Mouse (Mus musculus) thymus, adult 18-20 months (tissue): ENCODE measurements around the gene Gfap.

Source experiments
- DNase-seq, 2 experiments: peaks; one replicate each; pipeline ENCODE4 v3.0.0; 2022; ENCODE audit warnings: mixed read lengths in 2 of 2

Gene Gfap

DNA sequence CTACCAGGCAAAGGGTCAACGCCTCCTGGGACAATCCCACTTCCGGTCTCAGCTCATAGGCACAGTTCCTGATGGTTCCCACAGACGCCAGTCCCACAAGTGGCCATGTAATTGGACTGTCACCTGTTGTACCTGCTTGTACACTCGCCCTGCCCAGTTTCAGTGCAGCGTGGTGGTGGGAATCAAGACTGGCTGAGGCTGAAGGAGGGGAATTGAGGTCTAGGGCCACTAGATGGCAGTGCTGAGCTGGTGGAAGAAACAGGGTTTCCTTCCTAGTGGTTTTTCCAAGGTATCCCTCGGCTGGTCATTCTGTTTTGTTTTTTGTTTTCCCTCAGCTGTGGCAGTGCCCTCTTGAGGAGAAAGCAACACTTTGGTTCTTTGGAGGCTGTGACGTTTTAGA lies at the start of gene Gfap:
Gfap (minus strand) TSS at position 150 of the 400 bp plus-strand sequence.
- peak in 1 of 2 experiments; percentile 18 for DNase-seq

DNA sequence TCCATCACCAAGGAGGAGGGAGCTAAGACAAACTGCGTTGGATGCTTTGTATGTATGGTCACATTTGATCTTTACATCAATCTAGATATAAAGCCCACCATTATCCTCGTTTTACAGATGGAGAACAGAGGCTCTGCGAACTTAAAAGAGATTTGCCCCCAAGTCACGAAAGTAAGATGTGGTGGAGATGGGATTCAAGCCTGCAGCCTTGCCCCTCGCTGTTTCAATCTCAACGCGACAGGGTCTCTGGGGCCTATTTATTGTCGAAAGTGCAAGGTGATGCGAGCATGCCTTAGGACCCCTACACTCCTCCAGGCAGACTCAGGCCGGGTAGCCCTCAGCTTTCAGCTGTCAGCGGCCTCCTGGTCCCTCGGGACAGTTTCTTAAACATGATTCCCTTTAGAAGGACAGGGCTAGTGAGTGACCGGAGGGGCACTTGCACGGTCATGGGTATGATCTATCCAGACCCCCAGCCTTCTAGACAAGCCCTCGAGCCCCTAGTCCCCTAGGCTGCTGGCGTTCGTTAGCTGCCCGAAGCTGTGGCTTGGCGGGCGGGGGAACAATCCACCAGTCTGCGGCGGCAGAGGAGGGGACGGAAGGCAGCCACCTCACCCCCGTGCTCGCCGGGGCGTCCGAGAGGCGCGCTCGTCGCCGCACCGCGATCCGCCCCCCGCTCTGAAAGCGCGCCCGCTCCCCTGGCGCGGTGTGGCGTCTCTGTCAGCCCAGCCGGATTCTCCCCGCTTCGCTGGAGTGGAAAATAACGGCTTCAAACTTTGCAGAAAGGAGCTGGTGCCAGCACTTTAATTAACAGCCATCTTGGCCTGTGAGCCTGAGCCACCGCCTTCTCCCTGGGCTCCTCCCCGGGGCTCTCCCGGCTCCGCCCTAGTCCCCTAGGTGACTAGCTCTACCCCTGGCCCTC lies 47.6 kb upstream of the Gfap start:
- DNase-seq: no peak

DNA sequence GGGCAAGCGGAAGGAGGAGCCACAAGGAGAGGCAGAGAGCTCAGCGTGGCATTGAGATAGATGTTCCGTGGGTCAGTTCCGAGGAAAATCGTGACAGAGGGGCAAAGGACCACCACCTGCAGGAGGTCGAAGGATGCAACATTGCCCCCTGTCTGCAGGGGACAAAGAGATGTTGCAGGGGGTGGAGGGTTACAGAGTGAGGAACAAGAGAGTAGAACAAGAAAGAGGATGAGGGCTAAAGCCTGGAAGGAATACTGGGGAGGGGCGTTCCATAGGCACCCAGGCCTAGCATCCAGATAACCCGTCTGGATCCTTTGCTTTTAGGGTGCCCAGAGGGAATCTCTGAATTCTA lies 46.3 kb upstream of the Gfap start:
- peak in 1 of 2 experiments; percentile 22 for DNase-seq

DNA sequence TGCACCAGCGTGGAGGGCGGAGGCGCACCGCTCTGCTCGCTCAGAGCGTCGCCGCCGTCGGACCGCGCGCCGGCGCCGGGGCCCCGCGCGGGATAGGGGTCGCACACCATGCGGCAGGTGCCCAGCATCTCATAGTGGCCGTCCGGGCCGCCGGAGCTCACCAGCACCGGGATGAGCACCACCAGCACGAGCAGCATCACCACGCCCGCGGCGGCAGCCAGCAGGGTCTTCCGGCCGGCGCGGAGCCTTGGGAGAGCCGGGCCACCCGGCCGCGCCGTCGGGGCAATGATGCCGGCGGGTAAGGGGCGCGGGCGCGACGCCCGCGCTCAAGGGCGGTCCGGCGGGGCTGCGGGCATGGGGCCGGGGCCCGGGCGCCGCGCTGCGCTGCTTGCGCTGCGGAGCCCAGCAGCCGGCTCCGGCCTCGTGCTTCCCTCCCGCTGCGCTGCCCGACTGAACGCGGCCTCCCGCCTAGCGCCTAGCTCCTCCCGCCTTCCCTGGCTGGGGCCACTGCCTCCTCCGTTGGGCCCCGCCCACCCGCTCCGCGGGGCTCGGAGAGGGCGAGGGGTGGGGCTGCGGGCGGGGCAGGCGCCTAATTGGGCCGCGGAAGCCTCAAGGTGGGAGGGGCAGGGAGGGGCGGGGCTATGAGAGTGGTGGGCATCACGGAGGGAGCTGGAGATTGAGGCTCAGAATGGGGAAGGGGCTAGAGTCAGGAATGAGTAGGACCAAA lies 45.7 kb upstream of the Gfap start, which contains the start of gene C1ql1:
C1ql1 (minus strand) TSS at position 424 of the 727 bp plus-strand sequence.
- DNase-seq: peak; percentile 63 to 65

- DNase-seq: no peak
These were observed 44.9 kb upstream of the Gfap start for GRCm38 (mm10) chr11:102945306-102946264.

GRCm38 (mm10) chr11:102941236-102941635 lies 40.5 kb upstream of the Gfap start:
- DNase-seq: no peak

- DNase-seq: no peak
These were observed 38.4 kb upstream of the Gfap start for GRCm38 (mm10) chr11:102939024-102939675.

- no peak for DNase-seq
These were observed 36.9 kb upstream of the Gfap start for GRCm38 (mm10) chr11:102937529-102938182.

GRCm38 (mm10) chr11:102936272-102936671 lies 35.6 kb upstream of the Gfap start:
- DNase-seq: no peak

DNA sequence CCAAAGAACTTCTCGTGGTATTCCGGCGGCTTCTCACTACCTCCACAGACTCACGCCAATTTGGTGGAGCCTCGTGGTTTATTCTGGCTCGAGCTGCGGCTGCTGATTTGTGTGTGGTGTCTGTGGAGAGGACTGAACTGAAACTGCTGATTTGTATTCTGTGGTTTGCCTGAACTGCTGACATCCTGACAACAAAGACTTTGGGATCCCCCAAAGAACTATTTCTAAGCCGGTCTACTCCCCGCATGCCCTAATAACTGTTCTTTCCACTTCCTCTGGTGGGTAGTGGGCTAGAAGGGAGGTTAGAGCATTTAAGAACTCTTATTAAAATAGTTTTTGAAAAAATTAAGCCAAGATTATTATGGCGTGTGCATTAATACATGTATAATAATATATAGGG lies 30.0 kb upstream of the Gfap start:
- DNase-seq: no peak

DNA sequence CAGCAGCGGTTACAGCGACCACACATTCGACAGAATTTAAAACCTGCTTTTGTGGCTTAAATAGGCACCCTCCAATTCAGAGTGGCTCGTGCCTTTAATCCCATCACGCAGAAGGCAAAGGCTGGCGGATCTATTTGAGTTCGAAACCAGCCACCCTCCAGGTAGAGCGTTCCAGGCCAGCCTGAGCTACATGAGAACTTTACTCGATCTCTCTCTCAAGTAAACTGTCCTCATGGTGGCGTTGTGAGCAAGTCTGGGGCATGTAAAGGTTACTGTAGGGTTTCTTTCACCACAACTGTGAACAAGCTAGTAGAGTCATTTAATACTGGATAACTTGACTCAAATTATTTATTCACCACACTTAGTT lies 24.6 kb upstream of the Gfap start:
- no peak for DNase-seq

DNA sequence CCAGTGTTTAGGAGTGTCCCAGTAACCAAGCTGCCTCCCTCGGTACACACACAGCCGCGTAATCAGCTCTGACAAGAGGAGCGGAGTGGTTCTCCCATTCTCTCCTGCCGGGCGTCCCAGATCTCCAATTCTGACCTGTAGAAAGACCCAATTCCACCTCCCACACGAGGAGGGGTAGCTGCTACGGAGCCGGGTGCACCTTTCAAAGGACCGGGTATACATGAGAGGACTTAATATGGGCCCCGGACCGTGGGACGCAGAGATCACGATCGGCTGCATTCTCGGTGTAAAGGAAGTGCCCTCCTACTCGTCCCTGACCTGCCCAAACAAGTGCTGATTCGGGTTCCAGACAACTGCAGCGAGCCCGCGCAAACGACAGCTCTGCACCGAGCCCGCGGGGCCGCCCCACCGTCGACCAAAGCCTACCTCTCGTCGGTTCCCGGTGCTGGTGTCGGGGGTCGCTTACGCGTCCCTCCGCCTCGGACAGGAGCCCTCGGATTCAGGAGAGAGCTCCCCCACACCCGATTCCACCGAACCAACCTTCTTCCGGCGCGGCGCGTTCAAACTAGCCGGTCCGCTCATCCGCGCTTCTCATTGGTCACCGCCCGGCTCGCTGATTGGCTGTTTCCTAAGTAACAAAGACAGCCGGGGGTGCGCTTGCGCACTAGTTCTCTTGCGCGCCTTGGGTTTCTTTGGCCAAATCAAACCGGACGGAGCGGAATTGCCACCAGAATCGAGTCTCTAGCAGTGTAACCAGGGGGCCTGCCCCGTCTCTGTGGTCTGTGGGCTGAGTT lies 24.0 kb upstream of the Gfap start, which contains the start of gene Kif18b:
Kif18b (minus strand) TSS at position 568 of the 794 bp plus-strand sequence.
- peak; percentile 89 to 93 for DNase-seq

- DNase-seq: no peak
These were observed 20.8 kb upstream of the Gfap start for GRCm38 (mm10) chr11:102921491-102921890.

GRCm38 (mm10) chr11:102918077-102918476 lies 17.4 kb upstream of the Gfap start:
- no peak for DNase-seq

- no peak for DNase-seq
These were observed 14.7 kb upstream of the Gfap start for GRCm38 (mm10) chr11:102915380-102915779.

DNA sequence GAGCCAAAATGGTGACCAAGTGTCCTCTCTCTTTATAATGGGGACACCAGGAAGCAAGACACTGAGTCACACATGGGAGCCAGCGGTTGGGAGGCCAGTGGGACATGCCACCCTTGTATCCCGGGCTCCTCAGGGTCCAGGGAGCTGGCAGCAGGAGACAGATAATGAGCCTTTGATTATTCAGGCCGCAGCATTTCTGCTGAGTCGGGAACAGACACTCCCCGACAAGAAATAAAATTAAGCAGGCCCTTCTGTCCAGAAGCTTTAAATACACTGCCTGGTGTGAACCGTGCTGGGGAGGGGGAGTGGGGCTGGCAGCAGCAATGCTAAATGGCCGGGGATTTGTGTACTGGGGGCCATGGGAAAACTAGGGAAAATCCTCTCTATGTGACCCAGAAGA lies 10.7 kb upstream of the Gfap start:
- DNase-seq: no peak

DNA sequence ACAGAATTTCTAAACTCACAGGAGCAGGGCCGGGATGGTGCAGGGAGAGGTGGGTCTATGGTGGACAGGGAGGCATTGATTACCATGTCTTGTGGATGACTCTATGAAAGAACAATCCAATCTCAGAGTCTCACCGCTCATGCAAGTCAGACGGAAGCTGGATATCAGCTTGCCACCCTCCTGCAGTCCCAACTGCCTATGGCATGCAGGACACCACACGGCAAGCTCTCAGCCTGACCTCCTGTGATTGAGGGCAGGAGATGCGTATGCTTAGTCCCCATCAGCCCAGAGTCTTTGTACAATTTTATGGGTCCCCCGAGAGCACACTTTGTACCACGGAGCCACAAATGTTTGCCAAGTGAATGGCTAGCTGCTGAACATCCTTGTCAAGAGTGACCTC lies 2.9 kb upstream of the Gfap start:
- DNase-seq: no peak

DNA sequence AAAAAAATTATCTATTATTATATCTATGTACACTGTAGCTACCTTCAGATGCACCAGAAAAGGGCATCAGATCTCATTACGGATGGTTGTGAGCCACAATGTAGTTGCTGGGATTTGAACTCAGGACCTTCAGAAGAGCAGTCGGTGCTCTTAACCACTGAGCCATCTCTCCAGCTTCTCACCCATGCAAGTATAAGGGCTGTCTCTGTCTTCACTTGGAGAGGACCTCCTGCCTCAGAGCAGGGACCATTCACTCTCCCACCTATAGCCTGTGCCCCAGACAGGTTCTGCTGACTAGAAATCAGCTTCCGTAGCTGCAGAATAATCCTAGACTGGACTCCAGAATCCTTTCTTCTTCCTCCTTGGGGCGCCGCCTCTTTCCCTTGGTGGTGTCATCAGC lies 1.4 kb upstream of the Gfap start:
- no peak for DNase-seq

- DNase-seq: no peak
These were observed 487 bp upstream of the Gfap start for GRCm38 (mm10) chr11:102901199-102901598.

DNA sequence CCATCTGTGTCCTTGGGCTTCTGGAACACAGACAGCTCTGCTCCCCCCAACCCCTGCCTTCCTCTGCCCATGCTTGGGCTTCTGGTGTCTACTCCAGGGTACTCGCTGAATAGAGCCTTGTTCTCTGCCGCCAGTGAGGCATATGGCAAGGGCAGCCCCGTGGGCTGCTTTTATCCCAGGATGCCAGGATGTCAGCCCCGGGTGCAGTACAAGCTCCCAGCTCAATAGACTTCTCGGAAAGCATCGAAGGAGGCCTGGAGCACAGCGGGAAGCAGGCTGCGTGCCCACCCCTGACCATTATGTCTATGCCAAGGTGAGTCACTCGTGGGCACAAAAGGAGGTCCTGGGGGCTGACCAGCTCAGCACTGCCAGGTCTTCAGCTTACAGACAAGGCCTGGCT lies 2.3 kb downstream of the Gfap start:
- DNase-seq: no peak

DNA sequence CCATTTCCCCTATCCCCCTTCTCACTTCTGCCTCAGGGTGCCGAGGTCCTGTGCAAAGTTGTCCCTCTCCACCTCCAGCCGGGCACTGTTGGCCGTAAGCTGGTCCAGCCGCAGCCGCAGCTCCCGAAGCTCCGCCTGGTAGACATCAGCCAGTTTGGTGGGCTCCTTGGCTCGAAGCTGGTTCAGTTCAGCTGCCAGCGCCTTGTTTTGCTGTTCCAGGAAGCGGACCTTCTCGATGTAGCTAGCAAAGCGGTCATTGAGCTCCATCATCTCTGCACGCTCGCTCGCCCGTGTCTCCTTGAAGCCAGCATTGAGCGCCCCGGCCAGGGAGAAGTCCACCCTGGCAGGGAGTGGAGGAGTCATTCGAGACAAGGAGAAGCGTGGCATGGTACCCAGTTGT lies 4.1 kb downstream of the Gfap start:
- no peak for DNase-seq
